Mouse (Mus musculus) Patski (cell line): ENCODE data around the gene Col1a2. TPM values are rescaled to one million over a fixed set of nuclear protein-coding genes. Genes with fewer than 3 reads are reported as not detected.

Experiments
- ATAC-seq: fragments of 100-300 bp; one replicate; pipeline ENCODE4 v1.8.0; 2021
- CTCF ChIA-PET: fragments of 350-600 bp; sonication (Branson Sonifier 250); formaldehyde crosslinking; loops from one replicate; lab custom pipeline; 2022; ENCODE audit warnings: inconsistent platforms; lab: Charles Lee
- POLR2A ChIA-PET: fragments of 350-600 bp; sonication (Branson Sonifier 250); formaldehyde crosslinking; loops from one replicate; lab custom pipeline; 2022; ENCODE audit warnings: antibody characterized with exemption, inconsistent platforms; lab: Charles Lee
- DNase-seq: peaks from one replicate; pipeline ENCODE4 v3.0.0-alpha.2; 2011; ENCODE audit warnings: low read depth, low spot score
- H3K27me3 ChIP-seq: fragments of 371-371 bp; one replicate; pipeline ENCODE4 v1.5.1; 2021
- CTCF ChIP-seq: fragments of 100-300 bp; IDR thresholded peaks from one replicate; pipeline ENCODE4 v1.5.1; 2021
- in situ Hi-C: fragments of 300-500 bp; cut with MboI; formaldehyde crosslinking; loops from 3 replicates; pipeline ENCODE4 v1.11.1; 2018; ENCODE audit warnings: low pct_unique_long_range_greater_than_20kb, mixed read lengths
- polyA plus RNA-seq: library from polyadenylated mRNA; unstranded; gene quantifications from one replicate; pipeline ENCODE4 v1.2.3, GENCODE M21; 2021

Gene Col1a2
- polyA plus RNA-seq, 1 experiment from 2014 or later, result 5.4 TPM

GRCm38 (mm10) chr6:4514671-4515070 lies 10.1 kb downstream of the Col1a2 start:
- POLR2A ChIA-PET, result no interaction called here

DNA sequence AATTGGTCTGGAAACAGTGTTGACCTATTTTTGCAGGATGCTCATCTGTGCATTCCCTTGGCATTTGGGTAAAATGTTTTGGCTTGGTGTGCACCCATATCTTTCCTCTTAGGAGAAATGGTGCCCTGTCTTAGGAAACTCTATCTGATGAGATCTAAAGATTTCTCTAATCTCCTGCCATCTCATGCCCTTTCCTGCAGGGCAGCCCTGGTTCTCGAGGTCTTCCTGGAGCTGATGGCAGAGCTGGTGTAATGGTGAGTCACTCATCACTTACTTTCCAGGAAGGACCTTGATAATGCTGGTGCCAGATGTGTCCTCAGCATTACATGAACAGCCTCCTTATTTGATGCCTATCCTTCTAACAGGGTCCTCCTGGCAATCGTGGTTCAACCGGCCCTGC lies 16.4 kb downstream of the Col1a2 start:
- ATAC-seq, result no peak
- no peaks in the 10 kb centered on the region for H3K27me3 ChIP-seq
- ChIA-PET POLR2A (no interaction called here), CTCF (interaction anchor here (1.4 kb wide), 1 partner anchor 12 kb away, joined by 3 read pairs; no protein-coding TSS in a partner anchor)
- no peak for TF ChIP-seq CTCF
- DNase-seq, result no peak
- in situ Hi-C loops, result no loop called here

More at GRCm38 (mm10) chr6:4514671-4515070, 10.1 kb downstream of the Col1a2 start:
- no peak for TF ChIP-seq CTCF
- DNase-seq, result no peak
- in situ Hi-C loops, result no loop called here
- CTCF ChIA-PET, result interaction anchor here (0.8 kb wide), 1 partner anchor 15 kb away, joined by 3 read pairs; no protein-coding TSS in a partner anchor
- no peaks in the 10 kb centered on the region for H3K27me3 ChIP-seq
- no peak for ATAC-seq

DNA sequence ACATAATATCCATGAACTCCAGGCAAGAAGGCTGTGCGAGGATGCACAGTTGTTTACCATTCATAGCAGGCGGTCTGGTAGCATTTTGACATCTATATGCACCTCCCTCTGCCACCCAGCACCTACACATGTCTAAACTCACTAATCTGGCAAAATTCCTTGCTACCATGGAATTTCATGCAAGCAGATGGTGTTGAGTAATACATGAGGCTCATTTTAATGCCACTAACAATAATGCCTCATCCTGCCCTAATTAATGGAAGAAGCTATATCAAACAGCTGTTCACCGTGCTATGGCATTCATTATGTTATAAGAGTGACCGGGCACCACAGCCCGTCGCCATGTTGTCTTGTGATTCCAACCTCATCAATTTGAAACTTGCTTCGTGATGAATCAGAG lies 23.8 kb downstream of the Col1a2 start:
- DNase-seq, result no peak
- no peaks in the 10 kb centered on the region for H3K27me3 ChIP-seq
- CTCF ChIA-PET, result interaction anchor here (1.3 to 1.6 kb wide), 2 partner anchors 9 to 15 kb away, joined by 3 to 6 read pairs; no protein-coding TSS in a partner anchor
- in situ Hi-C loops, result loop anchor here (25.0 kb wide), 2 partner anchors 441 to 1016 kb away; partner anchors contain the start of gene Bet1
- TF ChIP-seq CTCF, result no peak
- ATAC-seq, result no peak
- POLR2A ChIA-PET, result no interaction called here

DNA sequence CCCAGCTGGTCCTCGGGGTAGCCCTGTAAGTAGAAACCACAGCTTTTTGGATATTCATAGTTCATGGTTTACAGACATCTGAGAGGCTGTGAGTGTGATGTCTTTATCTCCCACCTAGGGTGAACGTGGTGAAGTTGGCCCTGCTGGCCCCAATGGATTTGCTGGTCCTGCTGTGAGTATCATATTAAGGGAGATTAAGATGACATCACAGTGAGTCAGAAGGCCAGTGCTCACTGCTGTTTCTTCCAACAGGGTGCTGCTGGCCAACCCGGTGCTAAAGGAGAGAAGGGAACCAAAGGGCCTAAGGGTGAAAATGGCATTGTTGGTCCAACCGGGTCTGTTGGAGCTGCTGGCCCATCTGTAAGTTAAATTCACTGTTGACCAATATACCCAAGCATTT lies 26.4 kb downstream of the Col1a2 start:
- DNase-seq, result no peak
- H3K27me3 ChIP-seq, result no peaks in the 10 kb centered on the region
- in situ Hi-C loops, result loop anchor here (25.0 kb wide), 2 partner anchors 444 to 1019 kb away; partner anchors contain the start of gene Bet1
- ATAC-seq, result no peak
- TF ChIP-seq CTCF, result no peak
- POLR2A ChIA-PET, result no interaction called here
- CTCF ChIA-PET, result interaction anchor here (1.4 to 1.6 kb wide), 2 partner anchors 11 to 89 kb away, joined by 4 read pairs; no protein-coding TSS in a partner anchor

DNA sequence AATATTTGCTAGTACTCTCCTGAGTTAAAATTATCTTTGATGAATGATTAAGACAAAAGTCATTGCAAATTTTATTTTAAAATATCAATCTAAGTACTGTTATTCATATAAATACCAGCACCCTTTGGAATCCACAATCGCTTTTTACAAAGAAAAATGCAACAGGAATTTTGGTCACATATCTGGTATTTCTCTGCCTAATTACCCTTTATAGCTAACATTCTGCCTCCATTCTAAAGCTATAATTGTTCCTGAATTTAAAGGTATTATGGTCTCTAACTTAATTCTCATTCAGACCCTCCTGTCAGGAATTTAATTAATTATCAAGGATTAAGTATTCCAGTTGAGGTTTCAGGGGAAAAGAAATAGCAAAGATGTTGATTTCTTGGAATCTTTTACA lies 28.3 kb downstream of the Col1a2 start:
- in situ Hi-C loops, result loop anchor here (25.0 kb wide), 2 partner anchors 446 to 1021 kb away; partner anchors contain the start of gene Bet1
- no peak for DNase-seq
- ChIA-PET CTCF (interaction anchor here (0.8 to 1.5 kb wide), 4 partner anchors 12 to 33 kb away, joined by 3 to 5 read pairs (median 3); no protein-coding TSS in a partner anchor), POLR2A (no interaction called here)
- peak; percentile 58 for ATAC-seq
- no peak for TF ChIP-seq CTCF
- H3K27me3 ChIP-seq, result no peaks in the 10 kb centered on the region

DNA sequence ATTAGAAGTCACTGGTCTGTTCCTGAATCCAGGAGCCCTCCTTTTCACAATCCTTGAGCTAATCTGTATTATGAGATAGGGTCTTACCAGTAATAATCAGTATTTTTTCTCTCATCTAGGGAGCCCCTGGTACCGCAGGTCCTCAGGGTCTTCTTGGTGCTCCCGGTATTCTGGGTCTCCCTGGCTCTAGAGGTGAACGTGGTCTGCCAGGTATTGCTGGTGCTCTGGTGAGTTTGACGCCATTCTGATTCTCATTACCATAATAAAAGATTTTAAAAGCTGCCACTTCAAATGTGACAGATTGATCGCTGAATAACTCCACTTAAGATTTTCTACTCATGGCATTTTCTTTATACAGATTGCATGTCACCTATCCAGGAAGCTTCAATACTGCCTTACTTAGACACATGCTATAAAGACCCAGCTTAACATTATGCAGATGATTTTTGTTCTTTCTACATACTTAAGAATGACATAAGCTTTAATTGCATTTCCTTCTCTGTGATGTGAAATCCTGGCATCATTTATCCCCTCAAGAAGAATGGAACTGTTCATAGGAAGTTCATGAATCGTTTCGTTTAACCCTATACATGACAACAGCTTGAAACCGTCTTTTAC lies 30.0 kb downstream of the Col1a2 start:
- H3K27me3 ChIP-seq, result no peaks in the 10 kb centered on the region
- ChIA-PET POLR2A (no interaction called here), CTCF (interaction anchor here (1.0 to 1.5 kb wide), 3 partner anchors 12 to 118 kb away, joined by 3 to 5 read pairs (median 4); no protein-coding TSS in a partner anchor)
- in situ Hi-C loops, result loop anchor here (25.0 kb wide), 2 partner anchors 447 to 1022 kb away; partner anchors contain the start of gene Bet1
- DNase-seq (no peak), ATAC-seq (no peak)
- no peak for TF ChIP-seq CTCF

DNA sequence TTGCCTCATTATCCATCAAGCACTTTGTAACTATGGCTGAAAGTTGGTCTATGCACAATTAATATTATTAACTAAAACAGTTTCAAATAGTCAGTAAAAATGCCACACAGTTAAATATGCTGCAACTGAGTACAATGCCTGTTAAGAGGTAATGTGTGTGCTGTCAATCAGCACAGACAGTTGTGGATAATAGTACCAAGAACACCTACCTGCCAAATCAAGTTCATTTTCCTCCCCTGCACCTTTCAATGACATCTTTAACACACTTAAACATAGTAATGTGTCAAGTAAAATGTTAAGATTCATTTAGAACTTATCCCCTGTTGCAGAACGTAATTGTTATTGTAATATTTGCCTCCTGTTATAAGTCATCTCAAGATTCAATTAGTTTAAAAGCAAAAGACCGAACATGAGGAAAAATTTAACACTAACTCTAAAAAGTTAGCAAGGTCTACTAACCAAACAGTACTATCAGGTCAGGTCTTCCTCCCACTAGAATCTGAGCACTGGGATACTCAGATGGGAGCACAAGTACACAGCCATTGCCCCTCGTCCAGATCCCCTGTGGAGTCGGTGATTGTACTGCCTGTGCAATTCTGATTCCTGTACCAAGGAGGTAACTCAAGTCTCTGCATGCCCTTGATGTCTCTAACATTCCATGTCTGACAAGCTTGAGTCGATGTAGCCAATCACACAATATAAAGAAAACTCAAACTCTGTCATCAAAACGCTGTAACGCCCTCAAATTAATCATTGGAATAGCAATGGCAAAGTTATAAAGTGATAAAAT lies 37.5 kb downstream of the Col1a2 start:
- ChIA-PET CTCF (no interaction called here), POLR2A (no interaction called here)
- H3K27me3 ChIP-seq, result no peaks in the 10 kb centered on the region
- ATAC-seq (no peak), DNase-seq (no peak)
- no peak for TF ChIP-seq CTCF
- in situ Hi-C loops, result loop anchor here (25.0 kb wide), 2 partner anchors 455 to 1030 kb away; partner anchors contain the start of gene Bet1

DNA sequence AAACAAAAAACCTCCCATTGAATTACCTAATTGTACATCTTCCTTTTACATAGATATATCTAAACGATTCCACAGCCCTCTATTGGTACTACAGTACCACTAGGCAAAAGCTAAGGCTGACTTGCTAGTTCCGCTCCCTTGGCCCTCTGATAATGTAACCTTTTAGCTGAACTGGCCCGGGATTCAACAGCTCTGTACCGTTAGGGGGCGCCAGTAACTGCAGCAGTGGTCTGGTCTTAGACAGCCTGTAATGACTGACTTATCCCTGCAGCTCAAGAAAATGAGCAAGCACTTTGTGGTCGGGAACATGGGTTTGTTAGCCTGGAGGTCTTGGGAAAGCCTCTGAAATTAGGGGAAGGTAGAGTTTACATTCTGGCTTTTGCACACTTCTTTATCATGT lies 39.9 kb downstream of the Col1a2 start:
- ATAC-seq, result no peak
- CTCF ChIA-PET, result interaction anchor here (0.8 to 1.7 kb wide), 2 partner anchors 36 to 128 kb away, joined by 3 read pairs; no protein-coding TSS in a partner anchor
- DNase-seq, result no peak
- POLR2A ChIA-PET, result no interaction called here
- in situ Hi-C loops, result loop anchor here (25.0 kb wide), 2 partner anchors 457 to 1032 kb away; partner anchors contain the start of gene Bet1
- peaks cover 5% of the 10 kb centered on the region for H3K27me3 ChIP-seq
- TF ChIP-seq CTCF, result peak; percentile 44

DNA sequence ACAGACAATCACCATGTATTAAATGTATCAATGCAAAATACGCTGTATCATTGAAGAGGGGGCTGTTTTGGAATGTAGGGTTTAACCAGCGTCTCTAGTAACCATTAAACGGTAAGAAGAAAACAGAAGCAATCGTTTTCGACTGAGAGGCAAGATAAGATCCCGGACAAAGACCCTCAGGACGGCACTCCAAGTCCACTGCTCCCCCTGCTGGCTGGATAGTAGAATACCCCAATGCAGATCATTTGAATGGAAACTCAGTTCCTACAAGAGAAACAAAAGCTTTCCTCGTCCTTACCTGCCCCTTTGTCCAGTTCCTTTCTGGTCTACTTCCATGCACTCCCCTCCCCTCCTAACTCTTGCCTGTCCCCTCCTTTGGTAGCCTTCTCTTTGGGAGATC lies 41.1 kb downstream of the Col1a2 start:
- ATAC-seq (no peak), DNase-seq (no peak)
- in situ Hi-C loops, result loop anchor here (5.0 to 25.0 kb wide), 3 partner anchors 133 to 1033 kb away; partner anchors contain the start of gene Bet1
- ChIA-PET POLR2A (no interaction called here), CTCF (interaction anchor here (0.8 to 1.8 kb wide), 18 partner anchors 11 to 836 kb away, joined by 3 to 8 read pairs (median 4); no protein-coding TSS in a partner anchor)
- peak; percentile 90 for TF ChIP-seq CTCF
- peaks cover 5% of the 10 kb centered on the region for H3K27me3 ChIP-seq

GRCm38 (mm10) chr6:4548894-4549293 lies 44.3 kb downstream of the Col1a2 start:
- CTCF ChIA-PET, result interaction anchor here (0.5 to 2.3 kb wide), 6 partner anchors 13 to 833 kb away, joined by 3 to 7 read pairs (median 4); no protein-coding TSS in a partner anchor
- peak; percentile 53 for TF ChIP-seq CTCF
- peaks cover 5% of the 10 kb centered on the region for H3K27me3 ChIP-seq
- POLR2A ChIA-PET, result interaction anchor here (0.6 kb wide), 1 partner anchor 91 kb away, joined by 3 read pairs; no protein-coding TSS in a partner anchor
- no peak for DNase-seq
- in situ Hi-C loops, result loop anchor here (5.0 to 25.0 kb wide), 3 partner anchors 137 to 1037 kb away; partner anchors contain the start of gene Bet1
- ATAC-seq, result no peak
